Mouse (Mus musculus) kidney, adult 2 months (tissue): ENCODE measurements at regions not wholly inside any gene's neighbourhood (a gene's known extent, or its start where the extent isn't known, plus 50 kb on each side); places are given as distances from the start of the nearest gene placed in this dataset.
A peak's percentile ranks its signal among the peaks of the same experiment; 100 is the strongest.

ENCODE experiments used
- DNase-seq: peaks from one replicate; pipeline ENCODE4 v3.0.0; 2021
- H3K27ac ChIP-seq: fragments of 200-500 bp; 2 replicates; pipeline ENCODE4 v1.5.1; 2012; ENCODE audit warnings: low read depth, low read length, control low read depth, inconsistent platforms; ENCODE audit not compliant: insufficient read depth
- H3K27me3 ChIP-seq: fragments of 200-500 bp; replicated peaks from 2 replicates; pipeline ENCODE4 v1.6.1; 2012; ENCODE audit warnings: mild to moderate bottlenecking, moderate library complexity, low read length, inconsistent platforms; ENCODE audit not compliant: control insufficient read depth, insufficient read depth
- H3K36me3 ChIP-seq: fragments of 200-500 bp; 2 replicates; pipeline ENCODE4 v1.6.1; 2012; ENCODE audit warnings: mild to moderate bottlenecking, moderate library complexity, low read length, inconsistent platforms; ENCODE audit not compliant: control insufficient read depth, insufficient read depth
- H3K4me1 ChIP-seq: fragments of 200-500 bp; 2 replicates; pipeline ENCODE4 v1.6.1; 2011; ENCODE audit warnings: low read length; ENCODE audit not compliant: control insufficient read depth, insufficient read depth
- H3K4me3 ChIP-seq: fragments of 200-500 bp; 2 replicates; pipeline ENCODE4 v1.5.1; 2011; ENCODE audit warnings: mild to moderate bottlenecking, low read depth, low read length, control low read depth; ENCODE audit not compliant: insufficient read depth
- CTCF ChIP-seq: fragments of 200-500 bp; conservative IDR thresholded peaks from 2 replicates; pipeline ENCODE4 v1.5.1; 2011; ENCODE audit warnings: low read depth, mild to moderate bottlenecking, control low read depth, low read length, moderate library complexity, mixed read lengths; ENCODE audit not compliant: insufficient read depth, insufficient read length
- POLR2A ChIP-seq: fragments of 200-500 bp; IDR thresholded peaks from one replicate; pipeline ENCODE4 v1.6.1; 2011; ENCODE audit warnings: low read depth, low read length, control low read depth
- WGBS: fragments of 180-500 bp; shearing (Covaris S2); methylation state at CpG from one replicate; pipeline ENCODE4 v1.1.7; 2018; 5-methylcytosine and 5-hydroxymethylcytosine counted together

DNA sequence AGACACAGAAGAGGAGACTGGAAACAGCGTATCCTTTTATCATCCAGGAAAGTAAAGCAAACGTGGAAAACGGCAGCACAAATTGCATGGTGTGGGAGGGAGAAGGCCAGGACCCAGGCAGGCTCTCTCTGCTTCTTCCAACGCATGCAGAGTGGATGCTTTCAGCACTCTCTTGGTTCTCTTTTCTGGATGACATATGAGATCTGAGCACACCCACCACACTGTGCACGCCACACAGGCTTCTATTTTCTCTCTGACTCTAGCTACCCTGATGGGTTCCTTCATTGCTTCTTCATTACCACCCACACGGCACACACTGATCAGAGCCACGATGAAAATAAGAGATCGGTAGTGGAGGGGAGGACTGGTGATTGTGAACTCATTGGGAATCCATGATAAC, 97.3 kb downstream of the Cavin4 start:
- DNase-seq = no peak

DNA sequence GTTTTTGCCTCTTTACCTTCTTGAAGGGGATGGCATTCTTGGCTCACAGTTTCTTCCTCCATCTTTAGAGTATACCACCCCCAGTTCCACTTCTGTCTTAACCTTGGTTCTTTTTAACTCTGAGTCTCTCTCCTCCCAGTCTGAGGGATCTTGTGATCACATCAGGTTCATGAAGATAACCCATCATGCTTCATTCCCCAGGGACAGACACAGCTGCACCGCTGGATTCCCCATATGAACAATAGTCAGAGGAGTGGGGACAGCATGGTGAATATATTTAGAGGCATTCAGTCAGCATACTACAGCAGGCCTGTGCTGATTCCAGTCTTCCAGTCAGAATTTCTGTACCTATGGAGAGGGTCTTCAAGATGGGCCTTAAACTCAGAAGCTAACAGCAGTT, 103.1 kb downstream of the Cavin4 start:
- no peak overlapping the region for H3K27ac ChIP-seq
- no peaks in the 10 kb centered on the region for H3K27me3 ChIP-seq
- H3K36me3 ChIP-seq = no peaks in the 10 kb centered on the region
- H3K4me1 ChIP-seq = no peaks in the 10 kb centered on the region
- TF ChIP-seq POLR2A (no peak), CTCF (no peak)
- WGBS = 92% methylated on average over 1 of the region's 1 CpGs
- no peak overlapping the region for H3K4me3 ChIP-seq
- no peak for DNase-seq

More for the DNA sequence above, 97.3 kb downstream of the Cavin4 start:
- no peak overlapping the region for H3K4me3 ChIP-seq
- no peaks in the 10 kb centered on the region for H3K4me1 ChIP-seq
- H3K36me3 ChIP-seq = no peaks in the 10 kb centered on the region
- no peak overlapping the region for H3K27ac ChIP-seq
- TF ChIP-seq POLR2A = no peak
- no peak for TF ChIP-seq CTCF
- H3K27me3 ChIP-seq = no peaks in the 10 kb centered on the region
- 66% methylated on average over 8 of the region's 8 CpGs for WGBS

DNA sequence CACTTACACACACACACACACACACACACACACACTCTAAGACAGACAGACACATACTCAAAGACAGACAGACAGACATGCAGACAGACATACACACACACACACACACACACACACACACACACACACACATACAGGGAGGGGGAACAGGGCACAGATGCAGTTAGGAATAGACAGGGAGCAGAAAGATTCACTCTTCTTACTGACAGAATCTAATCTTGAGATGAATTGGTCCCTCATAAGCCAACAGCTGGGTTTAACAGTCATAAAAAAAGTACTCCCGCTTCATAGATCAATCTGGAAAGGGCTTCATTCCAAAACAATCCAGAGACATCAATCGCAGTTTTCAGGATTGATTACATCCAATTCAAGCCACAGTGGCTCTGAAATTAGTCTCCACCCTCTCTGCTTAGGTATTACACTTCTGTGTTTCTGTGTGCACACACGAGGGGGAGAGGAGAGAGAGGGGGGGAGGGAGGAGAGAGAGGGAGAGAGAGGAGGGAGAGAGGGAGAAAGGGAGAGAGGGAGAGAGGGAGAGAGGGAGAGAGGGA, 107.2 kb downstream of the Cavin4 start:
- H3K27me3 ChIP-seq = no peaks in the 10 kb centered on the region
- H3K36me3 ChIP-seq = no peaks in the 10 kb centered on the region
- no peak overlapping the region for H3K4me3 ChIP-seq
- peak; percentile 10 for DNase-seq
- 42% methylated on average over 3 of the region's 3 CpGs for WGBS
- no peaks in the 10 kb centered on the region for H3K4me1 ChIP-seq
- H3K27ac ChIP-seq = no peak overlapping the region
- TF ChIP-seq CTCF (no peak), POLR2A (no peak)

DNA sequence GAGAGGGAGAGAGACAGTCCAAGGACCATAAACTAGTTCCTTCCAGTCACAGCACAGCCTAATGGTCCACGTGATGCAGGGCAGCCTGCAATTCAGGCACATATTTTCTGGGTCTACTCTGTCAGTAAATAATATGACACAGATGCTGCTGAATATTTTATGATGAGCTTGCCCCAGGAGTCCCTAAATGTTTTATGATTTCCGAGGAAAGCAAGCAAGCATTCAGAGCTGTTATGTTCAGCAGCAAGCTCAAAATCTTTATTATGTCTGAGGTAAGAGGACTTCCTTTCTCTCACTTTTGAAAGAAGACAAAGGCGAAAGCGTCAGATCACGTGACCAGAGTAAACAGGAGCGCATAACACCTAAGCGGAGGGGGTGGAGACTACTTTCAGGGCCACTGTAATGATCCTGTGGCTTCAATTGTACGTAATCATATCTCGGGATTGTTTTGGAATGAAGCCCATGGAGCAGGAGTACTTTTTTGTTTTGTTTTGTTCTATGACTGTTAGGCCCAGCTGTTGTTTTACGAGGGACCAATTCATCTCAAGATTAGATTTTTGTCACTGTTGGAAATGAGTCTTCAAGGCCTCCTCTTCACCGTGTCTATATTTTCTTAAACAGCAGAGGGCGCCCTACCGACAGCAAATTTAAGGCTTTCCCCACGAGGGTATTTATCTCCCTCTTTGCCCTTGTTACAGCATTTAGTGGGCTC, 107.8 kb downstream of the Cavin4 start:
- Histone ChIP-seq H3K27me3 (no peaks in the 10 kb centered on the region), H3K4me3 (no peak overlapping the region), H3K36me3 (no peaks in the 10 kb centered on the region), H3K27ac (peak overlapping the region; percentile 63; the same call in 1 of the 2 replicates), H3K4me1 (no peaks in the 10 kb centered on the region)
- 38% methylated on average over 14 of the region's 14 CpGs for WGBS
- DNase-seq = peak; percentile 63
- peak; percentile 37 for TF ChIP-seq CTCF
- TF ChIP-seq POLR2A = no peak

DNA sequence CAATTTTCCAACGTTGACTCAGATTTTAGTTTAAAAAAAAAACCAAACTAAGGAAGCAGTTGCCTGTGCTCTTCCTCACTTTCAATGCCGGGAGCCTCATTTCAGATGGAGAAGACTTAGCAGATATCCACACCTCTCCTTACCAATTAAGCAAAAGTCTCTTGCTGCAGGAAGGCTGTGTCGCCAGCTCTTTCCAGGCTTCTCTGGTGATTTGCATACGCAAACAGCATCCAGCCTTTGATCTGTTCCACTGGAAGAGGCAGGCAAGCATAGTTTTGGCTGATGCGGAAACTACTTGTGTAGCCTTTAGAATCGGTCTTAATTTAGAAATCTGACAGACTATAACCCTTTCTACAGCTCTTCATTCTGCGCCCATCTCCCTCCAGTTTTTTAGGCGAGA, 108.5 kb downstream of the Cavin4 start:
- DNase-seq = no peak
- Histone ChIP-seq H3K4me1 (no peaks in the 10 kb centered on the region), H3K27ac (no peak overlapping the region), H3K36me3 (no peaks in the 10 kb centered on the region), H3K4me3 (no peak overlapping the region), H3K27me3 (no peaks in the 10 kb centered on the region)
- 59% methylated on average over 8 of the region's 8 CpGs for WGBS
- TF ChIP-seq CTCF (no peak), POLR2A (no peak)

DNA sequence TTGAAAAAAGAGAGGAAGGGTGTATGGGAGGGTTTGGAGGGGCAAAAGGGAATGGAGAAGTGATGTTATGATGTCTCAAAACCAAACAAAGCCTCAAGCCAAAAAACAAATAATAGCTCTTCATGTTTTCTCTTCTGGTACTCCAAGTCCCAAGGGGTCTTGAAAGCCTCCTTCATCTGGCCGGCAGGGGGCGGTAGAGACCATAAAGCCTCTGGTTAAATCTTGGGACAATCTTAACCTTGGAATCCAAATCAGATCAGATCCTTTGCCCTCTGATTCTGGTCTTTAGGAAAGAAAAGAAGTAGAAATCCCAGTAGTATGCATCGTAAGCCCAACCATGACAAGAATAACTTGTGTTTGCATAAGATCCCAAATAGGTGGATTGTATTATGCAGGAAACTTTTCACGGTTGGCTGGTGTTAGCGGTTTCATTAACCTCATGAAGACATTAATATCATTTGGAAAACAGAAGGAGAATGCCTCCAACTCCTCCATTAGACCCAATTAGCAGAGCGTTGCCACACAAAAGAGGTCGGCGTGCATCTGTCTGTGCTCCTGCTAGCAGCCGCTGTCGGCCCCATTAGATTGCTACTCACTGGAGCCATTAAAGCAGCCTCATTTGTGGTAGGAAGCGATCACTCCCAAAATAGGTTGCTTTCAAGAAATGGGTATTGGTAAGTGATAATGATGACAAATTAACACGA, 116.0 kb downstream of the Cavin4 start:
- DNase-seq = peak; percentile 71
- no peak for TF ChIP-seq POLR2A
- peak; percentile 72 for TF ChIP-seq CTCF
- H3K27me3 ChIP-seq = no peaks in the 10 kb centered on the region
- H3K36me3 ChIP-seq = no peaks in the 10 kb centered on the region
- H3K4me3 ChIP-seq = no peak overlapping the region
- no peaks in the 10 kb centered on the region for H3K4me1 ChIP-seq
- WGBS = 56% methylated on average over 12 of the region's 12 CpGs
- no peak overlapping the region for H3K27ac ChIP-seq

DNA sequence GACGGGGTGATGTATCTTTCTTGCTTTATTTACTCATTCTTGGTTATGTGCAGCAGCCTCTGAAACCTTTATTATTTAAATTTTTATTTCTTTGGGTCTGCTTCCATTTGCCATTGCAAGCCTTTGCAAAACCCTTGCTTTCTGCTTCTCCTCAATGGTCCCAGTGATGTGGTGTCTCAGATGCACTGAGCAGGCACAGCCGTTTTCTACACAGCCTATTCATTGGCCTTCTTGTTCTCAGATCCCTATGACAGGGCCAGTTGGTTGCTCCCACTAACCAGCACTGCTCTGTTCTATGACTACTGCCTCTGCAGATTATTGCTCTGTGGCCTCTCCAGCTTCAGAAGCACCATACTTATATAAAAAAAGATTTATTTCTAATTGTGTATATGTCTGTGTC, 116.6 kb downstream of the Cavin4 start:
- WGBS = 86% methylated on average over 2 of the region's 2 CpGs
- Histone ChIP-seq H3K27ac (no peak overlapping the region), H3K36me3 (no peaks in the 10 kb centered on the region), H3K4me3 (no peak overlapping the region), H3K4me1 (no peaks in the 10 kb centered on the region), H3K27me3 (no peaks in the 10 kb centered on the region)
- no peak for DNase-seq
- TF ChIP-seq POLR2A = no peak
- no peak for TF ChIP-seq CTCF
